Mouse (Mus musculus) intestine, embryonic 14.5 days (tissue): ENCODE measurements at regions not wholly inside any gene's neighbourhood (a gene's known extent, or its start where the extent isn't known, plus 50 kb on each side); places are given as distances from the start of the nearest gene placed in this dataset.

Source experiments
- ATAC-seq: fragments of 200-750 bp; cut with Nextera tagmentation; replicated peaks from 2 replicates; pipeline ENCODE4 v1.8.0; 2017; ENCODE audit warnings: low read depth, moderate number of reproducible peaks, moderate TSS enrichment, moderate library complexity; ENCODE audit not compliant: low FRiP score, low TSS enrichment
- DNase-seq: peaks from one replicate; pipeline ENCODE4 v3.0.0-alpha.2; 2018; ENCODE audit warnings: low spot score
- H3K27ac ChIP-seq: fragments of 300-500 bp; sonication (generic); 2 replicates; pipeline ENCODE4 v1.5.1; 2014; ENCODE audit warnings: low read depth, mild to moderate bottlenecking, control low read depth
- H3K27me3 ChIP-seq: fragments of 300-500 bp; sonication (generic); replicated peaks from 2 replicates; pipeline ENCODE4 v1.6.1; 2014; ENCODE audit warnings: low read length, control low read depth; ENCODE audit not compliant: control insufficient read depth, insufficient read depth
- H3K36me3 ChIP-seq: fragments of 300-500 bp; sonication (generic); 2 replicates; pipeline ENCODE4 v1.6.1; 2014; ENCODE audit warnings: low read length, control low read depth; ENCODE audit not compliant: control insufficient read depth, insufficient read depth
- H3K4me1 ChIP-seq: fragments of 300-500 bp; sonication (generic); replicated peaks from 2 replicates; pipeline ENCODE4 v1.6.1; 2014; ENCODE audit warnings: low read length, control low read depth, mixed read lengths; ENCODE audit not compliant: control insufficient read depth, insufficient read depth
- H3K4me2 ChIP-seq: fragments of 300-500 bp; sonication (generic); 2 replicates; pipeline ENCODE4 v1.6.1; 2014; ENCODE audit warnings: low read length
- H3K4me3 ChIP-seq: fragments of 300-500 bp; sonication (generic); 2 replicates; pipeline ENCODE4 v1.5.1; 2014; ENCODE audit warnings: low read depth, low read length, control low read depth, mixed read lengths
- H3K9ac ChIP-seq: fragments of 300-500 bp; sonication (generic); 2 replicates; pipeline ENCODE4 v1.6.1; 2014; ENCODE audit warnings: mild to moderate bottlenecking, low read length
- H3K9me3 ChIP-seq: fragments of 300-500 bp; sonication (generic); 2 replicates; pipeline ENCODE4 v1.6.1; 2016; ENCODE audit warnings: low read length, control low read depth; ENCODE audit not compliant: control insufficient read depth
- WGBS: fragments of 180-500 bp; shearing (Covaris S2); extraction: QIAGEN DNeasy Blood & Tissue Kit; methylation state at CpG from one replicate; pipeline ENCODE4 v1.1.7; 2014; 5-methylcytosine and 5-hydroxymethylcytosine counted together

DNA sequence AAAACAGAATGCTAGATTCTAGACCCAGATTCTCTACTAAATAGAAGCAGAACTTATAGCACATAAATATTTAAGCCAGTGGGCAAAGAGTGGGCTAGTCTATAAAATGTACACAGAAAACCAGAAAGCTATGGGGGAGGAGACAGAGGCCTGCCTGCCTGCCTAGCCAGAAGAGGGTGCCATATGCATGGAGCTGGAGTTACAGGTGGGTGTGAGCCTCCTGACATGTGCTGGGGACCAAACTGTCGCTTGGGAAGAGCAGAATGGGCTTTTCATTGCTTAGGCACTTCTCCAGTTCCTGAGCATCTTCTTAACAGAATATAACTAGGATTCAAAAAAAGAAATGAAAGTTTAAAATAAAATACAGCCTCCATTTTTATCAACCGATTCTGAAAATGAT lies 200.8 kb downstream of the Rap2a start:
- no peak overlapping the region for H3K4me3 ChIP-seq
- H3K9ac ChIP-seq = no peak overlapping the region
- H3K27ac ChIP-seq = no peak overlapping the region
- DNase-seq (no peak), ATAC-seq (no peak)
- no peaks in the 10 kb centered on the region for H3K27me3 ChIP-seq
- no peaks in the 10 kb centered on the region for H3K36me3 ChIP-seq
- H3K4me2 ChIP-seq = no peak overlapping the region
- WGBS = 77% methylated on average over 2 of the region's 2 CpGs
- H3K9me3 ChIP-seq = no peaks in the 10 kb centered on the region; the same call in 1 of the 2 replicates
- H3K4me1 ChIP-seq = no peaks in the 10 kb centered on the region

DNA sequence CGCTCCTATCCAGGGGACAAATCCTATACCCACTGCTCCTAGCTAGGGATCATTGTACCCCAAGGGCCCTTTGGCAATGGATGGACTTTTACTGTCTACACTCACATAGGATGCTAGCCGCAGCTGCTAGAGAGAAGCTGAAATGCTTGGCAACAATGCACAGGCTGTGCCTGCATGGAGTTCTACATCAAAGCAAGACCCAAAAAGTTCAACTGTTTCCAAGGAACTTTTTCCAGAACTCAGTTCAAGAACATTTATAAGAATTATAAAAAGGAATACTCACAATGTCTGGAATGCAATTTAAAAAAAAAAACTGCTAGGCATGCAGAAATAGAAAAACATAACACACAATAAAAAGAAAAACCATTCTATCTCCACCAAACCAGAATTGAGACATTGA lies 202.0 kb downstream of the Rap2a start:
- Histone ChIP-seq H3K9me3 (no peaks in the 10 kb centered on the region; the same call in 1 of the 2 replicates), H3K4me2 (no peak overlapping the region), H3K27ac (no peak overlapping the region), H3K36me3 (no peaks in the 10 kb centered on the region), H3K4me3 (no peak overlapping the region), H3K9ac (no peak overlapping the region), H3K4me1 (no peaks in the 10 kb centered on the region), H3K27me3 (no peaks in the 10 kb centered on the region)
- WGBS = 75% methylated on average over 2 of the region's 2 CpGs
- ATAC-seq (no peak), DNase-seq (no peak)

DNA sequence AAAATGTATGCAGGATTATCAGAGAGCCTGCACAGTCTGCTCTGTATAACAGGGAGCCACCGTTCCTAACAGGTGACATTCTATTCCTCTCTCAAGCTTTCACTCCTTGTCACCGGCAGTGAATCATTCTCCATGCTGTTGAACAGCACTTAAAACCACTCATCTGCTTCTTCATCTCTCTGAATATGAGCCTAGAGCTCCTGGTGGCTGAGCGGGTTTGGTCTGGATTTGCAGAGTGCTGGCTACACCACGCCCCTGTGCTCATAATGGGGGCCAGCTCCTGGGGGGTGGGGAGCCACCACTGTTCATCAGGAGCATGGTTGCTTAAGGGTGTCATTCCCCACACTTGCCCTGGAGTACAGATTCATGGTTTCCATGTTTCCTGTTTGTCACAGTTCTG lies 207.0 kb downstream of the Rap2a start:
- Histone ChIP-seq H3K27ac (no peak overlapping the region), H3K27me3 (no peaks in the 10 kb centered on the region), H3K9ac (no peak overlapping the region), H3K36me3 (no peaks in the 10 kb centered on the region), H3K9me3 (no peaks in the 10 kb centered on the region; the same call in 1 of the 2 replicates), H3K4me1 (no peaks in the 10 kb centered on the region), H3K4me3 (no peak overlapping the region), H3K4me2 (no peak overlapping the region)
- DNase-seq = no peak
- no peak for ATAC-seq
- 77% methylated on average over 4 of the region's 4 CpGs for WGBS

DNA sequence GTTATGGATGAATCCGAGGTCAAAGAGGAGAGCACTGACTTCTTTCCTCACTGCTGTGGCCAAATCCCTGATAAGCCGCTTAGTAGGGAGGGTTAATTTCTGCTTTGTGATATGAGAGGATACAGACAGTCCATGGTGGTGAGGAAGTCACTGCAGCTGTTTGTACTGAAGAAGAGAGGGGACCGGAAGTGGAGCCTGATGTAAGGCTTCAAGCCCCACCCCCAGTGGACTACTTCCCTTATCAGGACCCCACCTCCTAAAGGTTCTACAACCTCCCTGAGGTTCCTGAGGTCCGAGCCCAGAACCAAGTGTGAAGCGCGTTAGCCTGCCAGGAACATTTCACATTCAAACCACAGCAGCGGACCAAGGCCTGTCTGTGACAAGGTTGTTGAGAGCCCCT lies 207.6 kb downstream of the Rap2a start:
- Histone ChIP-seq H3K4me2 (no peak overlapping the region), H3K9me3 (no peaks in the 10 kb centered on the region; the same call in 1 of the 2 replicates), H3K4me1 (no peaks in the 10 kb centered on the region), H3K27ac (no peak overlapping the region), H3K9ac (no peak overlapping the region), H3K36me3 (no peaks in the 10 kb centered on the region), H3K27me3 (no peaks in the 10 kb centered on the region), H3K4me3 (no peak overlapping the region)
- no peak for DNase-seq
- WGBS = 87% methylated on average over 7 of the region's 7 CpGs
- ATAC-seq = no peak

DNA sequence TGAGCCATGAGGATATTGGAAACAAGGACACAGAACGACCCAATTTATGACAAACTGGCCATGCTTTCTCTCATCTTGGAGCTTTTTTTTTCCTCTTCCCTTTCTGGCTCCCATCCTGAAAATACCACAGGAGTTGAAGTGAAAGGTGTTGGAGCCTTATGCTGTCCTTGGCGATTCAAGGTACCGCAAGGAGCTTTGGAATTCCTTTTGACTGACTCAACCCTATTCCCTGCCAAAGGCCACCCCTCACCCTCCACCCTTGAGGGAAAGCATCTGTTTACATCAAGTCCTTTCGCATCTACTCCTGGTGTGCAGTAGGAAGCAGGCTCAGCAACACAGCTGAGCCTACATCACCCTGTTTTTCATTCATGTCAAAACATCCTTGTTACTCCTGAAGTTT lies 208.5 kb downstream of the Rap2a start:
- H3K4me2 ChIP-seq = no peak overlapping the region
- no peak for ATAC-seq
- WGBS = 69% methylated on average over 4 of the region's 4 CpGs

DNA sequence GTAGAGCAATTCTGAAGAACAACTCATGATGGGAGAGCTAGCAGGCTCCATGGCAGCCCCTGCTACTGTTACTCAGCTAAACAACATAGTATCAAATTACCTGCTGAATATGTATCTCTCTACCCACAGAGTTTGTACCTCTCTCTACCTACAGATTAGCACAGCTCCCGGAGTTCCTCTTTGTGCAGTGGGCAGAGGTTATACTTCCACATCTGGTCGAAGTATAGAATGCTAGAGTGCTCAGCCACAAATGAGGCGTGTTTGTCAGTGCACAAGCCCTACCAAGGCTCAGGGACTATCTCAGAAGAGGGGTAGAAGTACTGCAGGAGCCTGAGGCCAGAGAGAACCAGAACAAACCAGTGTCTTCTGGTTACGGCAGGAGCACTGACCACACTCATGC lies 211.6 kb upstream of the Ipo5 start:
- Histone ChIP-seq H3K27me3 (no peaks in the 10 kb centered on the region), H3K27ac (no peak overlapping the region), H3K4me1 (no peaks in the 10 kb centered on the region), H3K9ac (no peak overlapping the region), H3K4me2 (no peak overlapping the region), H3K4me3 (no peak overlapping the region), H3K9me3 (no peaks in the 10 kb centered on the region), H3K36me3 (no peaks in the 10 kb centered on the region)
- ATAC-seq = no peak
- WGBS = 70% methylated on average over 4 of the region's 4 CpGs
- DNase-seq = no peak

More for the DNA sequence above, 208.5 kb downstream of the Rap2a start:
- H3K4me1 ChIP-seq = no peaks in the 10 kb centered on the region
- no peaks in the 10 kb centered on the region for H3K9me3 ChIP-seq
- no peaks in the 10 kb centered on the region for H3K36me3 ChIP-seq
- H3K27ac ChIP-seq = no peak overlapping the region
- H3K27me3 ChIP-seq = no peaks in the 10 kb centered on the region
- no peak for DNase-seq
- H3K4me3 ChIP-seq = no peak overlapping the region
- H3K9ac ChIP-seq = no peak overlapping the region

DNA sequence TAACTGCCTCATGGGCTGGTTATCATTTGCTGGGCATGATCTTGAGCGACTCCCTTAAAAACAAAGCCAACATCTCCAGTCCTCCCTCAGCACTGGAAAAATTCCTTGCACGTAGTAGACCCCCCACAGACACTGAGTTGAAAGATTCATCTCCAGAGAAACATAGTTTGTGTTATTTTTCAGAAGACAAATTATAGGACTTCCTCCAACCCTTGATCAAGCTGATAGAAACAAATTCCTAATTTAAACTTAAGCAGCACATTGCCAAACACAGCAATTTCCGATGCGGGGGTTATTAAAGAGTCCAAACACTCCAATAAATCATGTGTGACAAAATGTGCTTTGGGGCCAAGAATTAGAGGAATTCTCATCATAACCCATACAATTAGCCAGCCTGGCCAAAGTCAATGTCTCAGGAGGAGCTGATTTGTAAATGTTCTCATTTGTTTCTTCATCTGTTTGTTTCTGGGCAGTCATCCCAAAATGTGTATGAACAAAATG lies 205.7 kb upstream of the Ipo5 start:
- no peak overlapping the region for H3K4me2 ChIP-seq
- H3K9me3 ChIP-seq = no peaks in the 10 kb centered on the region
- 28% methylated on average over 4 of the region's 4 CpGs for WGBS
- no peak for DNase-seq
- H3K4me1 ChIP-seq = peaks cover 3% of the 10 kb centered on the region; the same call in 1 of the 2 replicates
- ATAC-seq = no peak
- no peak overlapping the region for H3K9ac ChIP-seq
- no peak overlapping the region for H3K4me3 ChIP-seq
- no peaks in the 10 kb centered on the region for H3K27me3 ChIP-seq
- no peak overlapping the region for H3K27ac ChIP-seq
- no peaks in the 10 kb centered on the region for H3K36me3 ChIP-seq

DNA sequence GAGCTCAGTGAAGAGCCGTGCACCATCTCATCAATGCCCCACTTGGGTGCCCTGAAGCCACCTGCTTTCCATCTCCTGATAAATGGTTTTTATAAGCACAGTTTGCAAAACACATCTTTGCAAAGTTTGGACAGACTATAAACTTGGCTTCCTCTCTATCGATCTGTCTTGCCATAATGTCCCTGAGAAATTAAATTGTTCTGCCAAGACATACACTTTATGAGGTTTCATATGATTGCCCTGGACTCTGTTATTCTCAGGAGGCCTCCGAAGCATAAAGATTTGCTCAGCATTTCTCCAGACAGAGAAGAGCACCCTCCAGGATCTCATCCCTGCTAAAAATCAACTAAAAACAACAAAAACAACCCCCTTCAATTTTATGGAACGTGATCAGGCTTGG lies 200.2 kb upstream of the Ipo5 start:
- H3K9ac ChIP-seq = no peak overlapping the region
- DNase-seq = no peak
- no peaks in the 10 kb centered on the region for H3K27me3 ChIP-seq
- no peaks in the 10 kb centered on the region for H3K36me3 ChIP-seq
- H3K9me3 ChIP-seq = no peaks in the 10 kb centered on the region
- no peak overlapping the region for H3K4me2 ChIP-seq
- ATAC-seq = no peak
- no peaks in the 10 kb centered on the region; the same call in 1 of the 2 replicates for H3K4me1 ChIP-seq
- H3K27ac ChIP-seq = no peak overlapping the region
- no peak overlapping the region for H3K4me3 ChIP-seq
- WGBS = 59% methylated on average over 4 of the region's 4 CpGs
